Mouse (Mus musculus) lung, adult 2 months (tissue): ENCODE data around the gene Banf1. TPM values are rescaled to one million over a fixed set of nuclear protein-coding genes. Genes with fewer than 3 reads are reported as not detected.

Experiments used
- DNase-seq: peaks from one replicate; pipeline ENCODE4 v3.0.0; 2022
- H3K4me1 ChIP-seq: fragments of 200-500 bp; 2 replicates; pipeline ENCODE4 v1.6.1; 2011; ENCODE audit warnings: low read length; ENCODE audit not compliant: control insufficient read depth, insufficient read depth
- H3K4me3 ChIP-seq: fragments of 200-500 bp; replicated peaks from 2 replicates; pipeline ENCODE3; 2011; ENCODE audit warnings: low read depth, mild to moderate bottlenecking, control low read depth, low read length; ENCODE audit errors: extremely low read depth
- CTCF ChIP-seq: fragments of 200-500 bp; IDR thresholded peaks from 2 replicates; pipeline ENCODE4 v1.5.1; 2011; ENCODE audit warnings: mild to moderate bottlenecking, low read length, control low read depth; ENCODE audit not compliant: insufficient read depth
- POLR2A ChIP-seq: fragments of 200-500 bp; IDR thresholded peaks from 2 replicates; pipeline ENCODE4 v1.6.1; 2011; ENCODE audit warnings: low read depth, mild to moderate bottlenecking, control low read depth, low read length, borderline replicate concordance; ENCODE audit errors: extremely low read depth
- WGBS: fragments of 180-500 bp; shearing (Covaris S2); methylation state at CpG from one replicate; pipeline ENCODE4 v1.1.7; 2018; 5-methylcytosine and 5-hydroxymethylcytosine counted together
- polyA plus RNA-seq: library from polyadenylated mRNA; depleted of rRNA; stranded (reverse); fragments of >200 nt; gene quantifications from 2 replicates; pipeline ENCODE4 v1.2.3, GENCODE M21; 2012; rRNA removed

Gene Banf1
- polyA plus RNA-seq, 1 experiment: 94.3 TPM

DNA sequence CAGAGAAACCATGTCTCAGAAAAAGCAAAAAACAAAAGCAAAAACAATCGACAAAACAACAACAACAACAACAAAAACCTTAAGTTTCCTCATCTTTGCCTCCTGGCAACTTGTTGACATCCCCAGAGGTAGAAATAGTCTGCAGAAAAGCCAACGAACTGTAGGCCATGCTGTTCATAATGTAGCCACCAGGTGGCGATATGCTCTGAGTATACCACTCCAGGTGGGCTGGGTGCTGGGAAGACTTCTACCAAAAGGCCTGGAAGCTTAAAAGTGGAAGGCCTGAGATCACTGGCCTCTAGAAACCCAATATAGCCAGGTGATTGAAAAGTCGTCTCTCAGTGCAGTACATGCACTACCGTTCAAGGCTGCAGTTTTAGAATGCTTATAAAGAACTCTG lies 29.0 kb downstream of the Banf1 start:
- DNase-seq: peak; percentile 71
- Histone ChIP-seq H3K4me3 (no peak overlapping the region), H3K4me1 (no peaks in the 10 kb centered on the region)
- TF ChIP-seq CTCF: peak; percentile 82
- no peak for TF ChIP-seq POLR2A
- WGBS: 19% methylated on average over 5 of the region's 5 CpGs

DNA sequence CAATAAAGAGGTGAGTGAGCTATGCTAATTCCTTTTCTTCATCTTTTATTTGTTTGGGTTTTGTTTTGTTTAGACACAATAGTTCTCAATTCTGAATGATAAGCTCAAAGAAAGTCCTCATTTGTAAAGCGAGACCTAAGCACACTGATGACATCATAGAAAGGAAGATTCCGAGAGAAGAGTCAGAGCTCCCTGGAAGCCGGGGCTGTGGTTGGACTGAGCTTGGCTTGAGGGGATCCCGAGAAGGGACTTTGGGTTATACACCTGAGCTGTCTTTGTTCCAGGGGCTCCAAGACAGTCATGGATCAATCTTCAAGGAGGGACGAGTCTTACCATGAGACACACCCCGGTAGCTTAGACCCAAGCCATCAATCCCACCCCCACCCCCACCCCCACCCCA lies 31.5 kb downstream of the Banf1 start, which contains the start of gene Catsper1:
Catsper1 (plus strand) TSS at position 301 of the 400 bp plus-strand sequence.
- H3K4me1 ChIP-seq: no peaks in the 10 kb centered on the region
- TF ChIP-seq POLR2A (no peak), CTCF (no peak)
- no peak within 1 kb of the TSS for H3K4me3 ChIP-seq
- DNase-seq: no peak
- 87% methylated on average over 6 of the region's 6 CpGs for WGBS

DNA sequence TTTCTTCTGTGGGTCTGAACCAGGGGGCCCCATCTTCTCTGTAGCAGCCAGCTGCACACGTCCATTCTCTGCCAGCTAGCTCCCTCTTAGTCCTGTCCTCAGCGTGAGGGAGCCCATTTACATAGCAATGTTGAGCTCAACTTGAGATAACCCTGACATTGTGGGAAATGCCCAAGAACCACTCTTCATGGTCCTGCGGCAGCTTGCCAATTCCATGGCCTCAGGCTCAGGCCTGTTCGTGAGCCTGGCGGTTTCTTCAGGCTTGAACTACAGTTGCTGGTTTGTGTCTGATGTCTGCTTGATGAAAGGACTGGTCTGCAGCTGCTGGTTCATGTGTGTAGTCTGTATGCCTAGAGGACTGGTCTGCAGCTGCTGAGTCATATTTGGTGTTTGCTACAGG lies 32.2 kb downstream of the Banf1 start:
- Histone ChIP-seq H3K4me1 (no peaks in the 10 kb centered on the region), H3K4me3 (no peak overlapping the region)
- no peak for TF ChIP-seq CTCF
- no peak for TF ChIP-seq POLR2A
- DNase-seq: no peak
- 60% methylated on average over 5 of the region's 5 CpGs for whole genome bisulfite sequencing

DNA sequence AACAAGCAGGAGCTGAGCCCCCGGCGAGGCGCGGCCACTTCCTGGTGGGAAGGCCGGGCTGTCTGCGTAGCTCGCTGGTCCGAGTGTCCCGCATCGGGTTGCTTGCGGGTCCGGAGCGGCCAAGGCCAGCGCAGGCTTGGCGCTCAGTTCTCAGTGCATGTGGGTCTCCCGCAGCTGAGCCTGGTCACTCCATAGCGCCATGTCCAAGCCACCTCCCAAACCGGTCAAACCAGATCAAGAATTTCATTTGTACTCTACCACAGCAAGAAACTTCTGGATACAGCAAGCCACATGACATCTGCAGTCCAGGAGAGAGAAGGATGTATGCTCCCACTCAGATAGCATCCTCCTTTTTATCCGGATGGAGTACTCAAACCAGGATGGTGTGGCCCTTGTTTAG lies 39.0 kb downstream of the Banf1 start:
- no peak overlapping the region for H3K4me3 ChIP-seq
- 64% methylated on average over 19 of the region's 19 CpGs for WGBS
- no peaks in the 10 kb centered on the region for H3K4me1 ChIP-seq
- TF ChIP-seq POLR2A: no peak
- TF ChIP-seq CTCF: no peak
- no peak for DNase-seq

DNA sequence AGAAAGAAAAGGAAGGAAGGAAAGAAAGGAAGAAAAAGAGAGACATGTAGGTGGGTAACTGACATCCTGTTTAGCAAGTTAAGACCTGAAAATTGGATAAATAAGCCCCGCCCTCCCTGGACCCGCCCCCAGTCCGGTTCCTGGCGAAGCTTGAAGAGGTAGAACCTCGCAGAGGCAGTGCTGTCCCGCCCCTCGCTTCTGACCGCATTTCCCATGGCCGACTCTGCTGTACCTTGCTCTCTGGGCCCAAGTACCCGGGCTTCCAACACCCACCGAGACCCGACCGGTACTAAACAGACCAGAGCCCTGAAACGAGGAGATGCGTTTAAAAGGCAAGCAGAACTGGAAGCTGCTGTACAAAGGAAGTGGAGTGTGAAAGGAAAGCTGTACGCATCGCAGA lies 43.2 kb downstream of the Banf1 start:
- DNase-seq: no peak
- no peak overlapping the region for H3K4me3 ChIP-seq
- no peaks in the 10 kb centered on the region for H3K4me1 ChIP-seq
- WGBS: 41% methylated on average over 17 of the region's 17 CpGs
- TF ChIP-seq CTCF (no peak), POLR2A (no peak)

Other genes with a start within 250 kb of the Banf1 start
- gene Klc2, start 248.6 kb downstream of the Banf1 start, polyA plus RNA-seq: 35.5 and 47.3 TPM in 2 replicates
- gene Pacs1, start 94.0 kb downstream of the Banf1 start, polyA plus RNA-seq: 37.2 and 40.6 TPM in 2 replicates
- 121 and 132 TPM in 2 replicates for gene Sf3b2, start 71.7 kb downstream of the Banf1 start, polyA plus RNA-seq
- 1.9 and 2.3 TPM in 2 replicates for gene Gal3st3, start 68.8 kb downstream of the Banf1 start, polyA plus RNA-seq
- gene Catsper1, start 31.4 kb downstream of the Banf1 start, polyA plus RNA-seq: not detected in 2 replicates
- 1.9 and 32.5 TPM in 2 replicates for gene Cst6, start 17.6 kb downstream of the Banf1 start, polyA plus RNA-seq
- gene Eif1ad, start 427 bp downstream of the Banf1 start, polyA plus RNA-seq: 15.5 and 21.4 TPM in 2 replicates
- 15.6 and 35.7 TPM in 2 replicates for gene Sart1, start 21.5 kb upstream of the Banf1 start, polyA plus RNA-seq
- not detected in 2 replicates for gene Tsga10ip, start 35.4 kb upstream of the Banf1 start, polyA plus RNA-seq
- 151 and 176 TPM in 2 replicates for gene Drap1, start 57.8 kb upstream of the Banf1 start, polyA plus RNA-seq
- 85.2 and 86.7 TPM in 2 replicates for gene AI837181, start 58.0 kb upstream of the Banf1 start, polyA plus RNA-seq
- 0.34 and 0.36 TPM in 2 replicates for gene Fosl1, start 80.4 kb upstream of the Banf1 start, polyA plus RNA-seq
- 15.8 and 17.0 TPM in 2 replicates for gene Ccdc85b, start 90.7 kb upstream of the Banf1 start, polyA plus RNA-seq
- 129 and 144 TPM in 2 replicates for gene Fibp, start 93.4 kb upstream of the Banf1 start, polyA plus RNA-seq
- 4.9 and 5.7 TPM in 2 replicates for gene Ctsw, start 101.3 kb upstream of the Banf1 start, polyA plus RNA-seq
- gene Efemp2, start 106.8 kb upstream of the Banf1 start, polyA plus RNA-seq: 96.9 and 103 TPM in 2 replicates
- gene Mus81, start 121.2 kb upstream of the Banf1 start, polyA plus RNA-seq: 50.3 and 53.0 TPM in 2 replicates
- gene Cfl1, start 123.3 kb upstream of the Banf1 start, polyA plus RNA-seq: 439 and 568 TPM in 2 replicates
- 1.1 and 1.2 TPM in 2 replicates for gene 1700020D05Rik, start 136.6 kb upstream of the Banf1 start, polyA plus RNA-seq
- gene Snx32, start 143.4 kb upstream of the Banf1 start, polyA plus RNA-seq: 8.8 and 15.6 TPM in 2 replicates
- 2.3 and 11.2 TPM in 2 replicates for gene Ovol1, start 193.5 kb upstream of the Banf1 start, polyA plus RNA-seq
- gene Ap5b1, start 200.9 kb upstream of the Banf1 start, polyA plus RNA-seq: 14.5 and 15.3 TPM in 2 replicates
- gene Rnaseh2c, start 234.7 kb upstream of the Banf1 start, polyA plus RNA-seq: 38.6 and 47.6 TPM in 2 replicates
- gene Kat5, start 243.1 kb upstream of the Banf1 start, polyA plus RNA-seq: 72.5 and 75.7 TPM in 2 replicates